Mouse (Mus musculus): ENCODE measurements at regions not wholly inside any gene's neighbourhood (a gene's known extent, or its start where the extent isn't known, plus 50 kb on each side); places are given as distances from the start of the nearest gene placed in this dataset.

- DNase-seq (ENCODE audit: low spot score): no peak
Measured at GRCm38 (mm10) chr2:9267675-9268074, 613.4 kb upstream of the 4930412O13Rik start.

GRCm38 (mm10) chr2:9283441-9283840, 597.6 kb upstream of the 4930412O13Rik start:
- no peak for DNase-seq (ENCODE audit: low spot score)

GRCm38 (mm10) chr2:9285800-9286199, 595.3 kb upstream of the 4930412O13Rik start:
- DNase-seq (ENCODE audit: low spot score): no peak

GRCm38 (mm10) chr2:9287077-9287476, 594.0 kb upstream of the 4930412O13Rik start:
- no peak for DNase-seq (ENCODE audit: low spot score)

- no peak for DNase-seq (ENCODE audit: low spot score)
Measured at GRCm38 (mm10) chr2:9287623-9288022, 593.4 kb upstream of the 4930412O13Rik start.

GRCm38 (mm10) chr2:9331630-9332352, 549.3 kb upstream of the 4930412O13Rik start:
- no peak for DNase-seq (ENCODE audit: low spot score)

GRCm38 (mm10) chr2:9348982-9349381, 532.1 kb upstream of the 4930412O13Rik start:
- no peak for DNase-seq (ENCODE audit: low spot score)

- DNase-seq (ENCODE audit: low spot score): no peak
Measured at GRCm38 (mm10) chr2:9349994-9350393, 531.1 kb upstream of the 4930412O13Rik start.

- no peak for DNase-seq (ENCODE audit: low spot score)
Measured at GRCm38 (mm10) chr2:9352190-9352589, 528.9 kb upstream of the 4930412O13Rik start.

- no peak for DNase-seq (ENCODE audit: low spot score)
Measured at GRCm38 (mm10) chr2:9360020-9360419, 521.0 kb upstream of the 4930412O13Rik start.

GRCm38 (mm10) chr2:9367801-9368584, 513.1 kb upstream of the 4930412O13Rik start:
- no peak for DNase-seq (ENCODE audit: low spot score)

GRCm38 (mm10) chr2:9369572-9369971, 511.5 kb upstream of the 4930412O13Rik start:
- DNase-seq (ENCODE audit: low spot score): no peak

GRCm38 (mm10) chr2:9386566-9386965, 494.5 kb upstream of the 4930412O13Rik start:
- no peak for DNase-seq (ENCODE audit: low spot score)

- no peak for DNase-seq (ENCODE audit: low spot score)
Measured at GRCm38 (mm10) chr2:9388058-9388457, 493.0 kb upstream of the 4930412O13Rik start.

- no peak for DNase-seq (ENCODE audit: low spot score)
Measured at GRCm38 (mm10) chr2:9395379-9395999, 485.6 kb upstream of the 4930412O13Rik start.

- DNase-seq (ENCODE audit: low spot score): no peak
Measured at GRCm38 (mm10) chr2:9401461-9401860, 479.6 kb upstream of the 4930412O13Rik start.

GRCm38 (mm10) chr2:9402281-9402680, 478.8 kb upstream of the 4930412O13Rik start:
- no peak for DNase-seq (ENCODE audit: low spot score)

- no peak for DNase-seq (ENCODE audit: low spot score)
Measured at GRCm38 (mm10) chr2:9409075-9409474, 472.0 kb upstream of the 4930412O13Rik start.

GRCm38 (mm10) chr2:9422686-9423085, 458.4 kb upstream of the 4930412O13Rik start:
- DNase-seq (ENCODE audit: low spot score): no peak

GRCm38 (mm10) chr2:9423534-9423933, 457.5 kb upstream of the 4930412O13Rik start:
- no peak for DNase-seq (ENCODE audit: low spot score)

- no peak for DNase-seq (ENCODE audit: low spot score)
Measured at GRCm38 (mm10) chr2:9433110-9433940, 447.7 kb upstream of the 4930412O13Rik start.
